In the genomic region with DNA sequence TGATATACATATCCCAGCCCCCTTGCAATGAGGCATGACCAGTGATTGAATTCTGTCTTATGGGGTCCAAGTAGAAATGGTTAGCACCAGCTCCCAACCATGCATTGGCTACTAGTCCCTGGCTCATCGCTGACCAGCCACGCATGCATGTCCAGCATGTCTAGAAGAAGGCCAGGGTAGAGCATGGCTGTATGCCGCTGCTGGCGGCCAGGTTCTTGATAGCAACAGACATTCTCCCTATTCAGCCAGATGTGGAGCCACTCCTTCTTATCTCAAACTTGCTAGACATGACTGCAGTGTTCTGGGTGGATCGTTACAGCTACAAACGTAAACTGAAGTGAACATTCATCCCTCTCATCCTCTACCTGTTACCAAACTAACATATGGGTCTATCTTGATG, we compare ENCODE assay signal across 31 mouse cellular contexts.
"Had no signal": no experiment of that assay in that cellular context is flagged by ENCODE, and none has a peak within 500 bp of the region (broad histone marks: within the 10 kb centered on the region; RNA-seq: fewer than 3 reads in every experiment).

No protein-coding gene starts in this region.

- ATAC-seq: liver, embryonic 12.5 days; liver, postnatal 0 days; lung, postnatal 0 days; midbrain, embryonic 13.5 days; midbrain, embryonic 15.5 days; midbrain, embryonic 16.5 days had no signal

- H3K9ac ChIP-seq: limb, embryonic 12.5 days; limb, embryonic 13.5 days; limb, embryonic 15.5 days; liver, embryonic 12.5 days; liver, embryonic 13.5 days; liver, embryonic 14.5 days; liver, embryonic 15.5 days; liver, postnatal 0 days; lung, embryonic 14.5 days; lung, embryonic 15.5 days; midbrain, embryonic 12.5 days; midbrain, embryonic 13.5 days; midbrain, embryonic 15.5 days had no signal

- DNase-seq: left cerebral cortex, postnatal 4 days; liver; liver, embryonic 13.5 days; liver, postnatal 0 days; lung, adult 18-20 months; lung, adult 2 months; lung, embryonic 14.5 days; lung, postnatal 10 days; lung, postnatal 14 days; lung, postnatal 36 days; lung, postnatal 4 days; midbrain, embryonic 14.5 days had no signal

- H3K4me3 ChIP-seq: limb, embryonic 10.5 days; limb, embryonic 12.5 days; limb, embryonic 13.5 days; limb, embryonic 15.5 days; liver, embryonic 12.5 days; liver, embryonic 13.5 days; liver, embryonic 15.5 days; lung, embryonic 15.5 days; megakaryocyte, embryonic 14.5 days; midbrain, embryonic 10.5 days; midbrain, embryonic 12.5 days; midbrain, embryonic 13.5 days; midbrain, embryonic 15.5 days; myocyte had no signal

- H3K4me1 ChIP-seq: limb, embryonic 10.5 days; limb, embryonic 12.5 days; limb, embryonic 13.5 days; limb, embryonic 15.5 days; liver, embryonic 12.5 days; liver, embryonic 13.5 days; liver, embryonic 15.5 days; lung, embryonic 15.5 days; megakaryocyte, embryonic 14.5 days; midbrain, embryonic 12.5 days; midbrain, embryonic 15.5 days had no signal

- H3K4me2 ChIP-seq: limb, embryonic 12.5 days; limb, embryonic 13.5 days; limb, embryonic 15.5 days; liver, embryonic 11.5 days; liver, embryonic 12.5 days; liver, embryonic 13.5 days; liver, embryonic 15.5 days; lung, embryonic 14.5 days; lung, embryonic 15.5 days; midbrain, embryonic 11.5 days; midbrain, embryonic 12.5 days; midbrain, embryonic 13.5 days; midbrain, embryonic 15.5 days had no signal

- H3K27me3 ChIP-seq: limb, embryonic 12.5 days; limb, embryonic 13.5 days; limb, embryonic 15.5 days; liver, embryonic 12.5 days; liver, embryonic 13.5 days; liver, embryonic 15.5 days; lung, embryonic 15.5 days; midbrain, embryonic 12.5 days; midbrain, embryonic 13.5 days; midbrain, embryonic 15.5 days had no signal

- H3K36me3 ChIP-seq: limb, embryonic 10.5 days; limb, embryonic 12.5 days; limb, embryonic 13.5 days; limb, embryonic 15.5 days; liver, embryonic 12.5 days; liver, embryonic 13.5 days; liver, embryonic 15.5 days; lung, embryonic 15.5 days; midbrain, embryonic 10.5 days; midbrain, embryonic 12.5 days; midbrain, embryonic 13.5 days; midbrain, embryonic 15.5 days had no signal

- H3K9me3 ChIP-seq: limb, embryonic 10.5 days; limb, embryonic 12.5 days; limb, embryonic 13.5 days; limb, embryonic 15.5 days; liver, embryonic 13.5 days; liver, embryonic 15.5 days; lung, embryonic 15.5 days; midbrain, embryonic 12.5 days; midbrain, embryonic 13.5 days; midbrain, embryonic 15.5 days had no signal

- H3K27ac ChIP-seq: limb, embryonic 10.5 days; limb, embryonic 12.5 days; limb, embryonic 13.5 days; limb, embryonic 15.5 days; liver, embryonic 12.5 days; liver, embryonic 13.5 days; liver, embryonic 14.5 days; liver, embryonic 15.5 days; lung, embryonic 15.5 days; macrophage; midbrain, embryonic 10.5 days; midbrain, embryonic 12.5 days; midbrain, embryonic 13.5 days; midbrain, embryonic 15.5 days had no signal
